Mouse (Mus musculus): Measurements from ENCODE around the gene Cep152. TPM values are rescaled to one million over a fixed set of nuclear protein-coding genes. Genes with fewer than 3 reads are reported as not detected.

Cep152 gene
- polyA plus RNA-seq, 1 experiment from 2014 or later = 9.9 TPM

DNA sequence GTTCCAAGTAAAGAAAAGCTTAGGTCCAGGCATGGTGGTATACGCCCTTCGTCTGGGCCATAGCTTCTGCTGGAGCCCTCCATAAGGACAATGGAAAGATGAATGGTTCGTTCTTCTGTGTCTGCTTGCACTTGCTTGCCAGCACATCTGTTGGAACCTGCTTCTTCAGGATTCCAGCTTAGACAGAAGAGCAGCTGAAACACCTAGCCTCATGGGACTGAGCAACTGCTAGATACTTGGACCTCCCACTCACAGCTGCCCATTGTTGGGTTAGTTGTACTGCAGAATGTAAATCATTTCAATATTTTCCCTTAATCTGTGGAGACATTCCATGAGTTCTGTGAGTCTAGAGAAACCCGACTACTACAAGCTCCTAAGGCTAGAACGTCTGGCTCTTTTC lies 25.1 kb upstream of the Cep152 start:
- DNase-seq (ENCODE audit: low spot score) (no peak), ATAC-seq (ENCODE audit: low FRiP score) (no peak)
- Histone ChIP-seq H3K4me3 (ENCODE audit: low read depth, low read length) (no peak overlapping the region), H3K27me3 (ENCODE audit: control insufficient read depth, insufficient read depth, low read length) (no peaks in the 10 kb centered on the region), H3K4me2 (replicated peaks; ENCODE audit: low read depth, low read length) (no peak overlapping the region), H3K9me3 (ENCODE audit: control insufficient read depth, low read length) (no peaks in the 10 kb centered on the region), H3K27ac (ENCODE audit: low read depth, low read length) (no peak overlapping the region), H3K4me1 (replicated peaks; ENCODE audit: control insufficient read depth, insufficient read depth, low read length) (no peaks in the 10 kb centered on the region), H3K9ac (ENCODE audit: low read depth, low read length) (no peak overlapping the region), H3K36me3 (ENCODE audit: control insufficient read depth, insufficient read depth, low read length) (no peaks in the 10 kb centered on the region)
- 89% methylated on average over 5 of the region's 5 CpGs for WGBS

GRCm38 (mm10) chr2:125644912-125645311 lies 20.0 kb upstream of the Cep152 start:
- 78% methylated on average over 6 of the region's 6 CpGs for WGBS
- no peaks in the 10 kb centered on the region for H3K4me1 ChIP-seq (replicated peaks; ENCODE audit: control insufficient read depth, insufficient read depth, low read length)
- H3K9me3 ChIP-seq (ENCODE audit: control insufficient read depth, low read length) = no peaks in the 10 kb centered on the region
- H3K27me3 ChIP-seq (ENCODE audit: control insufficient read depth, insufficient read depth, low read length) = no peaks in the 10 kb centered on the region
- no peak overlapping the region for H3K4me2 ChIP-seq (replicated peaks; ENCODE audit: low read depth, low read length)
- DNase-seq (ENCODE audit: low spot score) = no peak
- H3K27ac ChIP-seq (ENCODE audit: low read depth, low read length) = no peak overlapping the region
- no peak overlapping the region for H3K9ac ChIP-seq (ENCODE audit: low read depth, low read length)
- no peaks in the 10 kb centered on the region for H3K36me3 ChIP-seq (ENCODE audit: control insufficient read depth, insufficient read depth, low read length)
- no peak overlapping the region for H3K4me3 ChIP-seq (ENCODE audit: low read depth, low read length)
- no peak for ATAC-seq (ENCODE audit: low FRiP score)

- WGBS = 74% methylated on average over 7 of the region's 7 CpGs
- H3K27me3 ChIP-seq (ENCODE audit: control insufficient read depth, insufficient read depth, low read length) = no peaks in the 10 kb centered on the region
- no peak for DNase-seq (ENCODE audit: low spot score)
These were observed 12.4 kb upstream of the Cep152 start for GRCm38 (mm10) chr2:125637331-125637730.

GRCm38 (mm10) chr2:125630010-125630409 lies 5.1 kb upstream of the Cep152 start:
- Histone ChIP-seq H3K4me3 (ENCODE audit: low read depth, low read length) (no peak overlapping the region), H3K4me2 (replicated peaks; ENCODE audit: low read depth, low read length) (no peak overlapping the region)
- WGBS = 94% methylated on average over 2 of the region's 2 CpGs

More at GRCm38 (mm10) chr2:125637331-125637730, 12.4 kb upstream of the Cep152 start:
- ATAC-seq (ENCODE audit: low FRiP score) = no peak
- Histone ChIP-seq H3K4me3 (ENCODE audit: low read depth, low read length) (no peak overlapping the region), H3K9me3 (ENCODE audit: control insufficient read depth, low read length) (no peaks in the 10 kb centered on the region), H3K4me2 (replicated peaks; ENCODE audit: low read depth, low read length) (no peak overlapping the region), H3K27ac (ENCODE audit: low read depth, low read length) (no peak overlapping the region), H3K4me1 (replicated peaks; ENCODE audit: control insufficient read depth, insufficient read depth, low read length) (no peaks in the 10 kb centered on the region), H3K36me3 (ENCODE audit: control insufficient read depth, insufficient read depth, low read length) (no peaks in the 10 kb centered on the region), H3K9ac (ENCODE audit: low read depth, low read length) (no peak overlapping the region)

DNA sequence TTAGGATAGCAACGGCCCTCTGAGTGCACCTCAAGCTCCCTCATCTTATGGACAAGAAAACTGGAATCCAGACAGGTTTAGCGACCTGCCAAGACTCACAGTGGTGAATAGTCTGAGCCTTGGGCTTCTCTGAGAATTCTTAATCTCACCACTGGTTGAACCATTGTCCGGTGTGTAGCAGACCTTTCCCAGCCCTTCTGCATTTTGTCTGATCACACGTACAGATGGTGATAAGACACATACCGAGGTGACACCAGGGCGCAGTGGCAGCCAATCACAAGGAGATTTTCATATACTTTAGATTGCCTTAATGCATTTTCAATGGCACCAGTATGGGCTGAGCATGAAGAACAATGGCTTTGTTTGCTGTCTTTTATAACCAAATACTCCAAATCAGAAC lies 3.6 kb upstream of the Cep152 start:
- Histone ChIP-seq H3K9ac (ENCODE audit: low read depth, low read length) (no peak overlapping the region), H3K4me3 (ENCODE audit: low read depth, low read length) (no peak overlapping the region), H3K27ac (ENCODE audit: low read depth, low read length) (no peak overlapping the region), H3K36me3 (ENCODE audit: control insufficient read depth, insufficient read depth, low read length) (no peaks in the 10 kb centered on the region), H3K4me2 (replicated peaks; ENCODE audit: low read depth, low read length) (no peak overlapping the region), H3K4me1 (replicated peaks; ENCODE audit: control insufficient read depth, insufficient read depth, low read length) (no peaks in the 10 kb centered on the region), H3K27me3 (ENCODE audit: control insufficient read depth, insufficient read depth, low read length) (no peaks in the 10 kb centered on the region), H3K9me3 (ENCODE audit: control insufficient read depth, low read length) (no peaks in the 10 kb centered on the region)
- no peak for DNase-seq (ENCODE audit: low spot score)
- WGBS = 90% methylated on average over 6 of the region's 6 CpGs
- ATAC-seq (ENCODE audit: low FRiP score) = no peak

More at GRCm38 (mm10) chr2:125630010-125630409, 5.1 kb upstream of the Cep152 start:
- Histone ChIP-seq H3K9me3 (ENCODE audit: control insufficient read depth, low read length) (no peaks in the 10 kb centered on the region), H3K4me1 (replicated peaks; ENCODE audit: control insufficient read depth, insufficient read depth, low read length) (no peaks in the 10 kb centered on the region), H3K27me3 (ENCODE audit: control insufficient read depth, insufficient read depth, low read length) (no peaks in the 10 kb centered on the region), H3K27ac (ENCODE audit: low read depth, low read length) (no peak overlapping the region), H3K9ac (ENCODE audit: low read depth, low read length) (no peak overlapping the region), H3K36me3 (ENCODE audit: control insufficient read depth, insufficient read depth, low read length) (no peaks in the 10 kb centered on the region)
- no peak for DNase-seq (ENCODE audit: low spot score)
- no peak for ATAC-seq (ENCODE audit: low FRiP score)

GRCm38 (mm10) chr2:125626536-125626935 lies 1.6 kb upstream of the Cep152 start:
- H3K27me3 ChIP-seq (ENCODE audit: control insufficient read depth, insufficient read depth, low read length) = no peaks in the 10 kb centered on the region
- no peak overlapping the region for H3K9ac ChIP-seq (ENCODE audit: low read depth, low read length)
- no peak overlapping the region for H3K4me2 ChIP-seq (replicated peaks; ENCODE audit: low read depth, low read length)
- ATAC-seq (ENCODE audit: low FRiP score) = no peak
- 83% methylated on average over 4 of the region's 4 CpGs for WGBS
- H3K9me3 ChIP-seq (ENCODE audit: control insufficient read depth, low read length) = no peaks in the 10 kb centered on the region
- no peak overlapping the region for H3K27ac ChIP-seq (ENCODE audit: low read depth, low read length)
- H3K4me3 ChIP-seq (ENCODE audit: low read depth, low read length) = no peak overlapping the region
- no peak for DNase-seq (ENCODE audit: low spot score)
- no peaks in the 10 kb centered on the region for H3K4me1 ChIP-seq (replicated peaks; ENCODE audit: control insufficient read depth, insufficient read depth, low read length)
- H3K36me3 ChIP-seq (ENCODE audit: control insufficient read depth, insufficient read depth, low read length) = no peaks in the 10 kb centered on the region

DNA sequence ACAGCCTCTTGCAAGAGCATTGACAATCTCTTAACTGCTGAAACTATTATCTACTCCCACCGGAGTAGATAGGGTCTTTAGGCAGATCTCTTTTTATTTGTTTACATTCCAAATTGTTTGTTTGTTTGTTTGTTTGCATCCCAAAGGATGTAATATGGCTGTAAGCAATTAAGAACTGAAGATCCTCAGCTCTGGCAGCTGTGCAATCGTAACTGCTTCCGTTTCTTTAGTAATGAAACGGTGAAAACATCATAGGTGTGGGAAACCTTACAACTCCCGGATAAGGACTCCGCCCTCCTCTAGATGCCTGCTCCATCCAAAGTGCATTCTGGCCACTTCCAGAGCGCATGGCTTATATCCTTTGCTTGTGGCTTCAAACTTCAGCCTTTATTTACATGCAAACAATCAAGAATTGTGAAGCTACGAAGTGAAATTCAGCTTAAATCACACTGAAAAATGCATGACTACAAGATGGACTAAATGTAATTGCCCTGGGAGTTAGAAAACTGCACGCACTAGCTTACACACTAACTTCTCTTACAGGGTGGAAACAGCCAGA lies 707 bp downstream of the Cep152 start:
- peak; percentile 28 for DNase-seq (ENCODE audit: low spot score)
- Histone ChIP-seq H3K36me3 (ENCODE audit: control insufficient read depth, insufficient read depth, low read length) (no peaks in the 10 kb centered on the region), H3K9ac (ENCODE audit: low read depth, low read length) (peak overlapping the region; percentile 69), H3K4me2 (replicated peaks; ENCODE audit: low read depth, low read length) (peak overlapping the region; percentile 37), H3K27ac (ENCODE audit: low read depth, low read length) (no peak overlapping the region), H3K9me3 (ENCODE audit: control insufficient read depth, low read length) (no peaks in the 10 kb centered on the region), H3K4me3 (ENCODE audit: low read depth, low read length) (peak overlapping the region; percentile 75), H3K4me1 (replicated peaks; ENCODE audit: control insufficient read depth, insufficient read depth, low read length) (no peaks in the 10 kb centered on the region), H3K27me3 (ENCODE audit: control insufficient read depth, insufficient read depth, low read length) (no peaks in the 10 kb centered on the region)
- ATAC-seq (ENCODE audit: low FRiP score) = no peak
- WGBS = 19% methylated on average over 9 of the region's 9 CpGs

DNA sequence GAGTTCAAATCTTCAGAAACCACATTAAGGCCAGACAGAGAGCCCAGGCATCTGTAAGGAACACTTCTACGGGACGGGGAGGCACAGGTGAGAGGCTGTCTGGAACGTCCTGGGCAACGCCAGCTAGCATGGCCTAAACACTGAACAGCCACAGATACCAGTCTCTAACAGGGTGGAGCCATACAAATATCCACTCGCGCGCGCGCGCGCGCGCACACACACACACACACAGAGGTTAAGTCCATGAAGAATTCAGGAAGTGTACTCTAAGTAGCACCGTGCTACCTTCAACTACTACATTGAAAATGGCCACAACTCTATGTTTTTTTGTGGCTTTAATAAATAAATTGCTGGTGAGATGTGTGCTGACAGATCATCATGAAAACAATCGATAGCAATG lies 1.7 kb downstream of the Cep152 start:
- H3K4me2 ChIP-seq (replicated peaks; ENCODE audit: low read depth, low read length) = no peak overlapping the region; the same call in 1 of the 2 replicates
- no peaks in the 10 kb centered on the region for H3K9me3 ChIP-seq (ENCODE audit: control insufficient read depth, low read length)
- H3K4me3 ChIP-seq (ENCODE audit: low read depth, low read length) = peak overlapping the region; percentile 4; the same call in 1 of the 2 replicates
- WGBS = 96% methylated on average over 15 of the region's 15 CpGs
- ATAC-seq (ENCODE audit: low FRiP score) = no peak
- DNase-seq (ENCODE audit: low spot score) = no peak
- H3K36me3 ChIP-seq (ENCODE audit: control insufficient read depth, insufficient read depth, low read length) = no peaks in the 10 kb centered on the region
- H3K27me3 ChIP-seq (ENCODE audit: control insufficient read depth, insufficient read depth, low read length) = no peaks in the 10 kb centered on the region
- H3K9ac ChIP-seq (ENCODE audit: low read depth, low read length) = no peak overlapping the region
- H3K4me1 ChIP-seq (replicated peaks; ENCODE audit: control insufficient read depth, insufficient read depth, low read length) = no peaks in the 10 kb centered on the region
- H3K27ac ChIP-seq (ENCODE audit: low read depth, low read length) = no peak overlapping the region

DNA sequence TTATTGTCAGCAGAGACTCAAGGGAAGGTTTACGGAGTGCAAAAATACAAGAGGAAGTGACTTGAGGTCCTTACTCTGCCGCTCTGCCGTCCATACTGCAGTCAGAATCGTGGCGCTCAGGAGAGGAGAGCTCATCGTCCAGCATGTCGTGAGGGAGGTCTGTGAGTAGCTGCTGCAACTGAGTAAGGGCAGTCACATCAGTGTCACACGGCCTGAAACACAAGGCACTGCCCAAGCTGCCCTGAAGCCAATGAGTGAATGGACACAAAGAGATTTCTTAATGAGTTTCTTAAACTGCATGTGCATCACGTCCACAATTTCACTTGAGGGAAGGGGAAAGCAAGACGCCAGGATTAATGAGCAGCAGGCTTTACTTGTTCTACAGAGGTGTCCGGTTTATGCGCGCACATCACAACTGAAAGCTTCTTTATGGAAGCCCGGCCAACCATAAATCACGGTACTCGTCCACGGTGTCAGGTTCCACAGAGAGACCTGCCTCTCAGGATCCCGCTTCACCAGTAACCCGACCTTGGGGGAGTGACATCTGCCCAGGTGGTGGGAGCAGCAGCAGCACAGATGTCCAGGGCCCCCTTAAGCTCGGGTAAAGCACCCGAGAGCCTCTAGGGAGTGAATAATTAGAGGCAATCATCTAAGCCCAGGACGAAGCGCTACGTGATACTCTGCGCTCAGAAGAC lies 4.6 kb downstream of the Cep152 start:
- Histone ChIP-seq H3K9me3 (ENCODE audit: control insufficient read depth, low read length) (no peaks in the 10 kb centered on the region), H3K4me2 (replicated peaks; ENCODE audit: low read depth, low read length) (no peak overlapping the region), H3K9ac (ENCODE audit: low read depth, low read length) (no peak overlapping the region), H3K4me1 (replicated peaks; ENCODE audit: control insufficient read depth, insufficient read depth, low read length) (no peaks in the 10 kb centered on the region), H3K27ac (ENCODE audit: low read depth, low read length) (0 out of 2 replicates have a peak overlapping the region, but pooled peaks have one; percentile 17), H3K36me3 (ENCODE audit: control insufficient read depth, insufficient read depth, low read length) (no peaks in the 10 kb centered on the region), H3K4me3 (ENCODE audit: low read depth, low read length) (no peak overlapping the region), H3K27me3 (ENCODE audit: control insufficient read depth, insufficient read depth, low read length) (no peaks in the 10 kb centered on the region)
- DNase-seq (ENCODE audit: low spot score) (peak; percentile 33), ATAC-seq (ENCODE audit: low FRiP score) (no peak)
- WGBS = 53% methylated on average over 25 of the region's 25 CpGs

Measured in hindbrain, embryonic 11.5 days (tissue).